Mouse (Mus musculus) E14TG2a.4 (cell line): ENCODE measurements around the gene Cfd.

Experiments used
- CTCF ChIP-seq: conservative IDR thresholded peaks from 2 replicates; pipeline ENCODE4 v1.5.1; 2014; ENCODE audit warnings: low read length
- POU5F1 ChIP-seq: IDR thresholded peaks from 2 replicates; pipeline ENCODE4 v1.6.1; 2014; ENCODE audit warnings: low read length, borderline replicate concordance

DNA sequence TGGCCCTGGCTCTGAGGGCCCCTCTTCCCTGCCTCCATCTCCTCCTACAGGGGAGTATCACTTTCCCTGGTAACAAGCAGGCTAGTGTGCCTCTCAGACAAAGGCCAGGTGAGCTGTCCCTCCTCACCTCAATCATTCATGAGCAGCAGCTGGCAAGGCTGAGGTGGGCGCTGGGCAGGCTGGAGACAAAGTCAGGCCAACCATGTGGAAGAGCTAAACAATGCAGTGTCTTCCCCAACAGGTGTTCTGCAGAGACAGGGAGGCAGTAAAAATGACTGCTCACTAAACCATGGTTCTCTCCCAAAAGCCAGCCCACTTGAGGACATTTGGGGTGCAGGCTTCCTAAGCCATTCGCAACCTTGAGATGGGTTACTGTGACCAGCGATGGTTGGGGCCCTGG lies 39.0 kb upstream of the Cfd start:
- TF ChIP-seq CTCF (no peak), POU5F1 (no peak)
